Mouse (Mus musculus) limb, embryonic 11.5 days (tissue): ENCODE measurements around the gene Txndc12. TPM values are rescaled to one million over a fixed set of nuclear protein-coding genes. Genes with fewer than 3 reads are reported as not detected.

Source experiments
- ATAC-seq: fragments of 200-750 bp; cut with Nextera tagmentation; 2 replicates; pipeline ENCODE4 v1.8.0; 2017; ENCODE audit warnings: low read depth; ENCODE audit not compliant: insufficient number of reproducible peaks, low FRiP score, low TSS enrichment
- DNase-seq: peaks from one replicate; pipeline ENCODE4 v3.0.0-alpha.2; 2015; ENCODE audit warnings: low spot score
- H3K27ac ChIP-seq: fragments of 300-500 bp; sonication (generic); replicated peaks from 2 replicates; pipeline ENCODE4 v1.5.1; 2014; ENCODE audit warnings: low read depth, mild to moderate bottlenecking, low read length
- H3K27me3 ChIP-seq: fragments of 300-500 bp; sonication (generic); 2 replicates; pipeline ENCODE4 v1.6.1; 2014; ENCODE audit warnings: mild to moderate bottlenecking, low read length, mixed read lengths; ENCODE audit not compliant: control insufficient read depth, insufficient read depth
- H3K36me3 ChIP-seq: fragments of 300-500 bp; sonication (generic); 2 replicates; pipeline ENCODE4 v1.6.1; 2014; ENCODE audit warnings: mild to moderate bottlenecking, low read length, moderate library complexity, mixed read lengths; ENCODE audit not compliant: control insufficient read depth, insufficient read depth
- H3K4me1 ChIP-seq: fragments of 300-500 bp; sonication (generic); 2 replicates; pipeline ENCODE4 v1.6.1; 2014; ENCODE audit warnings: low read length, mixed read lengths; ENCODE audit not compliant: control insufficient read depth, insufficient read depth
- H3K4me2 ChIP-seq: fragments of 300-500 bp; sonication (generic); 2 replicates; pipeline ENCODE4 v1.6.1; 2014; ENCODE audit warnings: low read depth, mild to moderate bottlenecking, moderate library complexity; ENCODE audit not compliant: severe bottlenecking
- H3K4me3 ChIP-seq: fragments of 300-500 bp; sonication (generic); 2 replicates; pipeline ENCODE4 v1.5.1; 2014; ENCODE audit warnings: low read depth, low read length
- H3K9ac ChIP-seq: fragments of 300-500 bp; sonication (generic); 2 replicates; pipeline ENCODE4 v1.6.1; 2014; ENCODE audit warnings: mild to moderate bottlenecking, low read length
- H3K9me3 ChIP-seq: fragments of 300-500 bp; sonication (generic); 2 replicates; pipeline ENCODE4 v1.6.1; 2016; ENCODE audit warnings: low read length; ENCODE audit not compliant: control insufficient read depth
- WGBS: fragments of 180-500 bp; shearing (Covaris S2); extraction: QIAGEN DNeasy Blood & Tissue Kit; methylation state at CpG from one replicate; pipeline ENCODE4 v1.1.7; 2014; 5-methylcytosine and 5-hydroxymethylcytosine counted together
- polyA plus RNA-seq: library from polyadenylated mRNA; unstranded; fragments of >200 nt; fragmentation: Nextera tagmentation; extraction: Ambion mirVana; gene quantifications from 2 replicates; pipeline ENCODE4 v1.2.1, GENCODE M21; 2014

Txndc12 gene
- polyA plus RNA-seq, 1 experiment from 2014 or later: 116 TPM

- Histone ChIP-seq H3K27me3 (no peaks in the 10 kb centered on the region), H3K4me3 (no peak overlapping the region), H3K4me2 (no peak overlapping the region), H3K9me3 (no peaks in the 10 kb centered on the region), H3K4me1 (no peaks in the 10 kb centered on the region), H3K27ac (no peak overlapping the region), H3K9ac (no peak overlapping the region), H3K36me3 (no peaks in the 10 kb centered on the region)
- DNase-seq (peak; percentile 90), ATAC-seq (peak; percentile 75; the same call in 1 of the 2 replicates)
- WGBS: 37% methylated on average over 10 of the region's 10 CpGs
These were observed 35.5 kb downstream of the Txndc12 start for GRCm38 (mm10) chr4:108869730-108870374.

DNA sequence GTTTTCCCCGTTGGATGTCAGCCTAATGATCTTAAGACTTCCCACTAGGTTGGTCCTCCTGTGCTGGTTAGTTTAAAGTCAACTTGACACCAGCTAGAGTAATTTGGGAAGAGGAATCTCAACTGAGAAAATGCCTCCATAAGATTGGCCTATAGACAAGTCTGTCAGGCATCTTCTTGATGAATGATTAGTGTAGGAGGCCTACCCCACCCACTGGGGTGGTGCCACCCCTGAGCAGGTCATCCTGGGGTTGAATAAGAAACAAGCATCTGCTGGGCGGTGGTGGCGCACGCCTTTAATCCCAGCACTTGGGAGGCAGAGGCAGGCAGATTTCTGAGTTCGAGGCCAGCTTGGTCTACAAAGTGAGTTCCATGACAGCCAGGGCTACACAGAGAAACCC is 39.3 kb downstream of the Txndc12 start:
- H3K4me3 ChIP-seq: no peak overlapping the region
- H3K27me3 ChIP-seq: no peaks in the 10 kb centered on the region
- ATAC-seq (no peak), DNase-seq (no peak)
- no peaks in the 10 kb centered on the region for H3K4me1 ChIP-seq
- no peaks in the 10 kb centered on the region for H3K36me3 ChIP-seq
- H3K9me3 ChIP-seq: no peaks in the 10 kb centered on the region
- 87% methylated on average over 5 of the region's 5 CpGs for WGBS
- H3K4me2 ChIP-seq: no peak overlapping the region
- no peak overlapping the region for H3K9ac ChIP-seq
- no peak overlapping the region for H3K27ac ChIP-seq

DNA sequence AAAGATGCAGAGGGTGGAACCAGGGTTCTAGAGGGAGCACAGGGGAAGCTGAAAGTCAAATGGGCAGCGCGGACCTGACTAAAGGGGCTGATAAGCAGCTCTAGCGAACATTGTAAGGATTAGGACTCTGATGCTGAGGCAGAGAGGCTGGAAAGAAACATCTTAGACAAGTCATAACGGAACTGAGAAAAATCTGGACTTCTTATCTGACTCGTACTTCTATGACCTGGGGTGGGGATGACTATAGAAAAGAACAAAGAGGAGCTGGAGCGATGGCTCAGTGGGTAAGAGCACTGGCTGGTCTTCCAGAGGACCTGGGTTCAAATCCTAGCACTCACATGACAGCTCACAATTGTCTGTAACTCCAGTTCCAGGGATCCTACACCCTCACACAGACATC is 43.5 kb downstream of the Txndc12 start:
- DNase-seq (no peak), ATAC-seq (no peak)
- H3K9me3 ChIP-seq: no peaks in the 10 kb centered on the region
- H3K27me3 ChIP-seq: no peaks in the 10 kb centered on the region
- 76% methylated on average over 6 of the region's 6 CpGs for WGBS
- no peaks in the 10 kb centered on the region for H3K4me1 ChIP-seq
- no peak overlapping the region for H3K4me2 ChIP-seq
- no peak overlapping the region for H3K9ac ChIP-seq
- no peak overlapping the region for H3K27ac ChIP-seq
- H3K4me3 ChIP-seq: no peak overlapping the region
- H3K36me3 ChIP-seq: no peaks in the 10 kb centered on the region

GRCm38 (mm10) chr4:108878963-108879822 is 44.8 kb downstream of the Txndc12 start, which contains the start of gene Rab3b:
Gene Rab3b, plus strand, starts transcription at chr4:108879063.
- Histone ChIP-seq H3K9ac (peak within 1 kb of the TSS; percentile 60), H3K27me3 (no peaks in the 10 kb centered on the region), H3K27ac (no peak within 1 kb of the TSS), H3K4me2 (peak within 1 kb of the TSS; percentile 99), H3K36me3 (no peaks in the 10 kb centered on the region), H3K4me1 (no peaks in the 10 kb centered on the region), H3K9me3 (no peaks in the 10 kb centered on the region), H3K4me3 (peak within 1 kb of the TSS; percentile 58)
- ATAC-seq (peak; percentile 85), DNase-seq (peak; percentile 76)
- under 1% methylated on average over 46 of the region's 46 CpGs for WGBS

GRCm38 (mm10) chr4:108883815-108884214 is 49.4 kb downstream of the Txndc12 start:
- Histone ChIP-seq H3K27ac (no peak overlapping the region), H3K4me3 (no peak overlapping the region), H3K4me2 (no peak overlapping the region), H3K27me3 (no peaks in the 10 kb centered on the region), H3K9me3 (no peaks in the 10 kb centered on the region), H3K36me3 (no peaks in the 10 kb centered on the region), H3K9ac (no peak overlapping the region), H3K4me1 (no peaks in the 10 kb centered on the region)
- DNase-seq (peak; percentile 28), ATAC-seq (no peak)
- 56% methylated on average over 13 of the region's 13 CpGs for WGBS

GRCm38 (mm10) chr4:108887456-108887855 is 53.1 kb downstream of the Txndc12 start:
- Histone ChIP-seq H3K4me3 (no peak overlapping the region), H3K27ac (no peak overlapping the region), H3K4me1 (no peaks in the 10 kb centered on the region), H3K27me3 (no peaks in the 10 kb centered on the region), H3K36me3 (no peaks in the 10 kb centered on the region), H3K9me3 (no peaks in the 10 kb centered on the region), H3K4me2 (no peak overlapping the region), H3K9ac (no peak overlapping the region)
- ATAC-seq (no peak), DNase-seq (no peak)
- 85% methylated on average over 4 of the region's 4 CpGs for WGBS

- Histone ChIP-seq H3K4me2 (no peak overlapping the region), H3K27me3 (no peaks in the 10 kb centered on the region), H3K9me3 (no peaks in the 10 kb centered on the region), H3K4me3 (no peak overlapping the region), H3K36me3 (no peaks in the 10 kb centered on the region), H3K9ac (no peak overlapping the region), H3K27ac (no peak overlapping the region), H3K4me1 (no peaks in the 10 kb centered on the region)
- ATAC-seq (no peak), DNase-seq (no peak)
- 85% methylated on average over 6 of the region's 6 CpGs for WGBS
These were observed 56.5 kb downstream of the Txndc12 start for GRCm38 (mm10) chr4:108890876-108891275.

GRCm38 (mm10) chr4:108900421-108900820 is 66.0 kb downstream of the Txndc12 start:
- ATAC-seq: no peak
- H3K27me3 ChIP-seq: no peaks in the 10 kb centered on the region
- 83% methylated on average over 7 of the region's 7 CpGs for WGBS
- H3K4me2 ChIP-seq: no peak overlapping the region
- H3K9ac ChIP-seq: no peak overlapping the region
- no peaks in the 10 kb centered on the region for H3K36me3 ChIP-seq
- H3K27ac ChIP-seq: no peak overlapping the region
- H3K4me1 ChIP-seq: no peaks in the 10 kb centered on the region
- H3K9me3 ChIP-seq: no peaks in the 10 kb centered on the region
- no peak for DNase-seq
- H3K4me3 ChIP-seq: no peak overlapping the region
